Mouse (Mus musculus): ENCODE data around the gene 1700029P11Rik. TPM values are rescaled to one million over a fixed set of nuclear protein-coding genes. Genes with fewer than 3 reads are reported as not detected.
A peak's percentile ranks its signal among the peaks of the same experiment; 100 is the strongest.

The 1700029P11Rik gene
- total and polyA plus RNA-seq, 2 experiments from 2014 or later, result not detected

- Histone ChIP-seq H3K27ac (ENCODE audit: low read depth, low read length) (no peak overlapping the region), H3K9ac (no peak overlapping the region), H3K4me2 (ENCODE audit: low read depth) (no peak overlapping the region), H3K4me3 (ENCODE audit: low read depth, low read length) (no peak overlapping the region), H3K9me3 (ENCODE audit: low read length) (no peaks in the 10 kb centered on the region), H3K36me3 (ENCODE audit: insufficient read depth) (no peaks in the 10 kb centered on the region), H3K27me3 (ENCODE audit: insufficient read depth, low read length) (no peaks in the 10 kb centered on the region), H3K4me1 (ENCODE audit: insufficient read depth) (no peaks in the 10 kb centered on the region; the same call in 1 of the 2 replicates)
- no peak for ATAC-seq
- no peak for DNase-seq
- TF ChIP-seq CTCF (IDR thresholded peaks at IDR 0.05; ENCODE audit: low read depth), result no peak
- 60% methylated on average over 1 of the region's 1 CpGs for WGBS
These were observed 1.8 kb downstream of the 1700029P11Rik start for GRCm38 (mm10) chr15:81982173-81982572.

DNA sequence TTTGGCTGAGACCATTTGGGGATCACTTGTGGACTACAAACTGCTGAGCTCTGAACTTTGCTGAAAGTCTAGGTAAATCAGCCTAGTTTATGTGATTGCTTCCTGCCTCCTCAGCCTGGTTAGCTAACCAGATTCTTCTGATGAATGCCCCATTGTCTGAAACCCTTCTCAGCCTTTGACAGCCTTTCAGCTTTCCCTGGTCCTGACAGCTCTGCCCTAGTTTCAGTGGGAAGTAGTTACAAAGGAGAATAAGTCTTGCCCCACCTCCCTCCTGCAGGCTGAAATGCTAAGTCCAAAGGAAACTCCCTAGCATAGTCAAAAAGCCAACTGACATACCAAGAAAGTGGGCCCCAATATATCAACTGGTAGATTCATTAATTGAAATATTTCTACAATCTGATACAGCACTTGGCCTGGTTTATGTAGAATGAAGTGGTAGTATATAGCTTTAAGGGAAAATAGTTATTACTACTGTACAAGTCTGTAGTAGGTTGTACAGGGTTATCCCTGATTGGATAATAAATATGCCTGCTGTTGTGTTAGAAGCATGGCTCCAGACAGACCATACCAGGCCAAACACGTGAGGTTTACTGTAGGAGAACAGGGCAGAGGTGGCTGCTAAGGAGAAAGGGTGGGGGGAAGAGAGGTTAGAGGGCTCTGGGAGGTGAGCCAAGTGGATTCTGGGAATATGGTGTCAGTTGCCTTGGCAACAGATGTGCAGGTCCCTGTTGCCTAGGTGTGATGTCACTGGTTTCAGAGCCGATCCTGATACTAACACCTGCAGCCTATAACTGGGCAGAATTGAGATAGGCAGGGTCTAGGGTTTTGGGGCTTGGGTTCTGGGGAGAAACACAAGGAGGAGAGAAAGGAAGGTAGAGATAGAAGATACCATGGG, 5.2 kb downstream of the 1700029P11Rik start:
- peak; percentile 32 for DNase-seq
- Histone ChIP-seq H3K4me1 (ENCODE audit: insufficient read depth) (no peaks in the 10 kb centered on the region; the same call in 1 of the 2 replicates), H3K4me3 (ENCODE audit: low read depth, low read length) (no peak overlapping the region), H3K27ac (ENCODE audit: low read depth, low read length) (peak overlapping the region; percentile 15; the same call in 1 of the 2 replicates), H3K27me3 (ENCODE audit: insufficient read depth, low read length) (no peaks in the 10 kb centered on the region), H3K9me3 (ENCODE audit: low read length) (no peaks in the 10 kb centered on the region), H3K36me3 (ENCODE audit: insufficient read depth) (no peaks in the 10 kb centered on the region), H3K4me2 (ENCODE audit: low read depth) (no peak overlapping the region), H3K9ac (no peak overlapping the region)
- WGBS, result 29% methylated on average over 2 of the region's 2 CpGs
- TF ChIP-seq CTCF (IDR thresholded peaks at IDR 0.05; ENCODE audit: low read depth), result no peak
- ATAC-seq, result peak; percentile 67

- ATAC-seq (no peak), DNase-seq (no peak)
- H3K4me2 ChIP-seq (ENCODE audit: low read depth), result no peak within 1 kb of the TSS
- no peaks in the 10 kb centered on the region for H3K9me3 ChIP-seq (ENCODE audit: low read length)
- TF ChIP-seq CTCF (IDR thresholded peaks at IDR 0.05; ENCODE audit: low read depth), result no peak
- no peak within 1 kb of the TSS for H3K27ac ChIP-seq (ENCODE audit: low read depth, low read length)
- no peaks in the 10 kb centered on the region for H3K27me3 ChIP-seq (ENCODE audit: insufficient read depth, low read length)
- 70% methylated on average over 3 of the region's 3 CpGs for whole genome bisulfite sequencing
- H3K4me1 ChIP-seq (ENCODE audit: insufficient read depth), result no peaks in the 10 kb centered on the region; the same call in 1 of the 2 replicates
- no peak within 1 kb of the TSS for H3K4me3 ChIP-seq (ENCODE audit: low read depth, low read length)
- no peaks in the 10 kb centered on the region for H3K36me3 ChIP-seq (ENCODE audit: insufficient read depth)
- no peak within 1 kb of the TSS for H3K9ac ChIP-seq
These were observed 7.3 kb downstream of the 1700029P11Rik start, which contains the start of gene Xrcc6 for GRCm38 (mm10) chr15:81987646-81988045. Gene Xrcc6, plus strand, starts transcription at chr15:81987835.

- Histone ChIP-seq H3K9ac (no peak overlapping the region), H3K27ac (ENCODE audit: low read depth, low read length) (no peak overlapping the region), H3K4me2 (ENCODE audit: low read depth) (no peak overlapping the region), H3K4me1 (ENCODE audit: insufficient read depth) (no peaks in the 10 kb centered on the region; the same call in 1 of the 2 replicates), H3K36me3 (ENCODE audit: insufficient read depth) (peaks cover 16% of the 10 kb centered on the region), H3K9me3 (ENCODE audit: low read length) (no peaks in the 10 kb centered on the region), H3K27me3 (ENCODE audit: insufficient read depth, low read length) (no peaks in the 10 kb centered on the region), H3K4me3 (ENCODE audit: low read depth, low read length) (no peak overlapping the region)
- peak; percentile 81 for ATAC-seq
- peak; percentile 85 for TF ChIP-seq CTCF (IDR thresholded peaks at IDR 0.05; ENCODE audit: low read depth)
- peak; percentile 92 for DNase-seq
- 31% methylated on average over 11 of the region's 11 CpGs for WGBS
These were observed 9.2 kb downstream of the 1700029P11Rik start for GRCm38 (mm10) chr15:81989371-81990062.

DNA sequence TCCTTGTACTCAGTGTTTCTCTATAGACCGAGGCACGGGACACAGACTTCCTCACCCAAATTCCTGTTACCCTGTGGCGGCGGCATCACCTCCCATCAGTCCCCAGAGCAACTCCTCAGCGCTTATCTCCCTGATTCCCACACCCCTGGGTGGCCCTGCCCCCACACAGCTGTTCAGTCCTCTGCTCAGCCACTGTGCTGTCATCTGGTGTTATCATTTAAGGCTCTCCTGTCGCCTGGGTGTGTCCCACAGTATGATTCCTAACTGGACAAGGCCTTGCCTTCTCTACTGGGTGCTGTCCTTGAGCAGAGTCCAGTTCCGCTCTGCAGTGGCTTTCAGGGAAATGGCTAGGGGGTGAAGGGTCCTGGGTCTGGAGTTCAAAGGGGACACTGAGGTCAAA, 10.2 kb downstream of the 1700029P11Rik start:
- H3K4me3 ChIP-seq (ENCODE audit: low read depth, low read length), result no peak overlapping the region
- DNase-seq, result no peak
- H3K9ac ChIP-seq, result no peak overlapping the region
- no peak for ATAC-seq
- H3K4me1 ChIP-seq (ENCODE audit: insufficient read depth), result no peaks in the 10 kb centered on the region; the same call in 1 of the 2 replicates
- no peak for TF ChIP-seq CTCF (IDR thresholded peaks at IDR 0.05; ENCODE audit: low read depth)
- no peaks in the 10 kb centered on the region for H3K9me3 ChIP-seq (ENCODE audit: low read length)
- no peak overlapping the region for H3K27ac ChIP-seq (ENCODE audit: low read depth, low read length)
- no peaks in the 10 kb centered on the region for H3K27me3 ChIP-seq (ENCODE audit: insufficient read depth, low read length)
- H3K4me2 ChIP-seq (ENCODE audit: low read depth), result no peak overlapping the region
- WGBS, result 61% methylated on average over 7 of the region's 7 CpGs
- peaks cover 21% of the 10 kb centered on the region for H3K36me3 ChIP-seq (ENCODE audit: insufficient read depth)

DNA sequence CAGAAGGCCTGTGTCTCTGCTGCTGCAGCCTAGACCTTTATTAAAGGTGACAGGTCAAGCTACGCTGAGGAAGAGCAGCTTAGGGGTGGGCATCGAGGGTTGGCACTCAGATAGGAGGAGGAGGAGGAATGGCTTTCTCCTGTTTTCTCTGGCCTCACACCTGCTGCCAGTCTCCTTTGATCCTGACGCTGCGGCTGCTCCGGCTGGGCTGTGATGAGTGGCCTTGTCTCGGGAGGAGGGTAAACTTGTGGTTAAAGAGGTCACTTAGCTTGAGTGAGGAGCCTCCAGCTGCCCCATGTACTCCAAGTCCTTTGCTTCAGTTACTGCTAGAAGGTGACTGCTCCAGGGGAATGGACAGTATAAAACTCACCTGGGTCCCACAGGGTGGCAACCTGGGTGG, 13.7 kb downstream of the 1700029P11Rik start:
- Histone ChIP-seq H3K27me3 (ENCODE audit: insufficient read depth, low read length) (no peaks in the 10 kb centered on the region), H3K27ac (ENCODE audit: low read depth, low read length) (no peak overlapping the region), H3K4me2 (ENCODE audit: low read depth) (no peak overlapping the region), H3K4me3 (ENCODE audit: low read depth, low read length) (no peak overlapping the region), H3K9ac (no peak overlapping the region), H3K9me3 (ENCODE audit: low read length) (no peaks in the 10 kb centered on the region), H3K4me1 (ENCODE audit: insufficient read depth) (no peaks in the 10 kb centered on the region), H3K36me3 (ENCODE audit: insufficient read depth) (peaks cover 49% of the 10 kb centered on the region)
- DNase-seq (no peak), ATAC-seq (no peak)
- 88% methylated on average over 6 of the region's 6 CpGs for WGBS
- no peak for TF ChIP-seq CTCF (IDR thresholded peaks at IDR 0.05; ENCODE audit: low read depth)

GRCm38 (mm10) chr15:82004257-82004656, 23.9 kb downstream of the 1700029P11Rik start:
- H3K4me1 ChIP-seq (ENCODE audit: insufficient read depth), result no peaks in the 10 kb centered on the region
- TF ChIP-seq CTCF (IDR thresholded peaks at IDR 0.05; ENCODE audit: low read depth), result no peak
- ATAC-seq, result no peak
- no peak overlapping the region for H3K4me2 ChIP-seq (ENCODE audit: low read depth)
- no peak overlapping the region for H3K27ac ChIP-seq (ENCODE audit: low read depth, low read length)
- no peaks in the 10 kb centered on the region for H3K9me3 ChIP-seq (ENCODE audit: low read length)
- no peak overlapping the region for H3K9ac ChIP-seq
- peaks cover 20% of the 10 kb centered on the region for H3K36me3 ChIP-seq (ENCODE audit: insufficient read depth)
- 92% methylated on average over 8 of the region's 8 CpGs for WGBS
- no peak overlapping the region for H3K4me3 ChIP-seq (ENCODE audit: low read depth, low read length)
- no peak for DNase-seq
- H3K27me3 ChIP-seq (ENCODE audit: insufficient read depth, low read length), result no peaks in the 10 kb centered on the region

Data from forebrain, postnatal 0 days (tissue).